Mouse (Mus musculus) megakaryocyte progenitor cell, adult 5-6 weeks (primary cell): ENCODE measurements around the gene Gnat2. TPM values are rescaled to one million over a fixed set of nuclear protein-coding genes. Genes with fewer than 3 reads are reported as not detected.
A peak's percentile ranks its signal among the peaks of the same experiment; 100 is the strongest.

Experiments used
- ATAC-seq: replicated peaks from 2 replicates; pipeline ENCODE4 v1.8.0; 2016; ENCODE audit warnings: mild to moderate bottlenecking, moderate TSS enrichment, inconsistent platforms; ENCODE audit not compliant: poor library complexity
- total RNA-seq, 2 experiments: library from RNA; stranded (forward) in 1 of 2; stranded (reverse) in 1 of 2; fragments of 157-497, 149-512 nt in 1 of 2; fragments of 200-1000 nt in 1 of 2; gene quantifications; 2 replicates each; pipeline versions ENCODE4 v1.2.3 to v1.2.4; 2015 to 2017

Gene Gnat2
- 0.72 and 1.8 TPM in 2 replicates for total RNA-seq (2015)
- total RNA-seq (2017), result 1.0 and 2.0 TPM in 2 replicates

GRCm38 (mm10) chr3:108092536-108093115 is at the start of gene Gnat2:
TSS of gene Gnat2 (plus strand) at chr3:108092789.
- no peak for ATAC-seq

- peak; percentile 96 for ATAC-seq
These were observed 48.0 kb upstream of the Gnat2 start, which contains the start of gene Gstm4 for GRCm38 (mm10) chr3:108044394-108045140. TSS of gene Gstm4 (minus strand) at chr3:108044894.

GRCm38 (mm10) chr3:108046944-108047655 is 45.5 kb upstream of the Gnat2 start:
- ATAC-seq, result 0 out of 2 replicates have a peak, but pooled peaks have one; percentile 2

- no peak for ATAC-seq
These were observed 44.3 kb upstream of the Gnat2 start for GRCm38 (mm10) chr3:108048306-108048705.

- peak; percentile 71 for ATAC-seq
These were observed 42.1 kb upstream of the Gnat2 start for GRCm38 (mm10) chr3:108050493-108050892.

- peak; percentile 89 for ATAC-seq
These were observed 31.2 kb upstream of the Gnat2 start for GRCm38 (mm10) chr3:108061420-108061819.

GRCm38 (mm10) chr3:108062648-108063047 is 29.9 kb upstream of the Gnat2 start:
- no peak for ATAC-seq

GRCm38 (mm10) chr3:108064672-108065071 is 27.9 kb upstream of the Gnat2 start:
- no peak for ATAC-seq

- no peak for ATAC-seq
These were observed 27.0 kb upstream of the Gnat2 start for GRCm38 (mm10) chr3:108065551-108065950.

GRCm38 (mm10) chr3:108067370-108067934 is 25.1 kb upstream of the Gnat2 start:
- ATAC-seq, result no peak

GRCm38 (mm10) chr3:108068826-108069225 is 23.8 kb upstream of the Gnat2 start:
- no peak for ATAC-seq

- peak; percentile 68 for ATAC-seq
These were observed 23.2 kb upstream of the Gnat2 start for GRCm38 (mm10) chr3:108069231-108069870.

- peak; percentile 89 for ATAC-seq
These were observed 22.0 kb upstream of the Gnat2 start for GRCm38 (mm10) chr3:108070295-108071293.

GRCm38 (mm10) chr3:108072983-108073569 is 19.5 kb upstream of the Gnat2 start:
- no peak for ATAC-seq

- ATAC-seq, result no peak
These were observed 15.8 kb upstream of the Gnat2 start for GRCm38 (mm10) chr3:108076836-108077235.

GRCm38 (mm10) chr3:108081681-108082080 is 10.9 kb upstream of the Gnat2 start:
- no peak for ATAC-seq

- no peak for ATAC-seq
These were observed 10.2 kb upstream of the Gnat2 start for GRCm38 (mm10) chr3:108082251-108082875.

- ATAC-seq, result no peak
These were observed 9.4 kb upstream of the Gnat2 start for GRCm38 (mm10) chr3:108083161-108083560.

GRCm38 (mm10) chr3:108083904-108084407 is 8.6 kb upstream of the Gnat2 start:
- no peak for ATAC-seq
